Mouse (Mus musculus) c-Kit-positive CD71-positive TER-119-positive erythroid progenitor cells, embryonic 14.5 days (primary cell): ENCODE results near the gene Lum.

ENCODE experiments used
- DNase-seq: peaks from one replicate; pipeline ENCODE4 v3.0.0-alpha.2; 2013; ENCODE audit warnings: low spot score

The Lum gene

DNA sequence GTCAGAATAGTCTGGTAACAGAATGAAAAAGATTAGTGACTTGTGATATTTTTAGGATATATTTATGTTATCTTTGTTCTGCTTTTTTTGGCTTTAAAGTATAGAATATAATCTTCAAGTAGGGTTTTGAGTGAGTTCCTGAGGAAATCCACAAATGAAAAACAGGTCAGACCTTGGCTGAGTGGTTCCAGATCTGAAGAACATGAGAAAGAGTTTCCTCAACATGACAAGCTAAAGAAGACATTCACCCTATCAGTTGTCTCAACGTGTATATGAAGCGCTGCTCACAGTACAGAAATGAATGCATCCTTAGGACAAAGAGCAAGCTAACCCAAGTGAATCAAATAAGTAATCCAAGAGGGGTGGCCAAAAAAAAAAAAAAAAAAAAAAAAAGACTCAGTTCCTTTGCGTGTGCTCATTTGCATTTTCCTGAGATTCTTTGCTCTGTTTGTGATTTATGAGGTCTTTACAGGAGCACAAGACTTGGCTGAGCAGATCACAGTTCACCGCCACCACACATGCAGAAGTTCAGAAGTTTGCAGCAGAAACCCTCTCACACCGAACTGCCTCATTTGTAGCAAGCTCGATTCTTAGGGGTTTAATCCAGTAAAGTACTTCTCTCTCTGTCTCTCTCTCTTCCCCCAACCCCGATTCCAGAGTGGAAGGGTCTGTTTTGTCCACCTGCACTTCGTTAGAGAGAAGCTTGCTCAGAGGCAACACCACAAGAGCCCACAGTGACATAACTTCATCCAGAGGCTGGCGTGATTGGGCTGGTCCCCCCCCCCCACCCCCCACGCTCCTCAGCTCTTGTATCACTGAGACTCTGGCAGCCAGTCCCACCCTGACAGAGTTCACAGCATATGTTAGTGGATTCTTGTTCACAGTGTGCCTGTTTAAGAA lies at the start of gene Lum:
Gene Lum, plus strand, starts transcription at position 172 of the 900 bp plus-strand sequence.
- DNase-seq = no peak

GRCm38 (mm10) chr10:97523366-97523765 lies 41.6 kb upstream of the Lum start:
- DNase-seq = no peak

GRCm38 (mm10) chr10:97535697-97536096 lies 29.2 kb upstream of the Lum start:
- no peak for DNase-seq

DNA sequence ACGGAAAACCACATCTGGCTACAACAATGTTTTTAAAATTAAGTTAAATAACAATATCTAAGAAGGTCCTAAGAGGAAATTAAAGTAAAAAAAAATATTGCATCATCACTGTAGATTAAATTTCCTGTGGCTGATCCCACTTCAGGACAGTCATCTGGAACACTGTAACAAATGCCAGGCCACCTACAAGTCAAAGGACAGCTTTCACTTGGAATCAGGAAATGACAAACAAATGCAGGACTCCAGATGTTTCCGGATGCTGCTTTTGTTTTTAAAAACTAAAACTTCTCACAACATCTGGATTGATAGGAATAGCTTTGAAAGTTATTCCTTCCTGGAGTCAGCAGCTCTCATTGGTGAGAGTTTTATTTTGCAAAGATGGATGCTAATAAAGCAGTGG lies 28.0 kb upstream of the Lum start:
- no peak for DNase-seq

GRCm38 (mm10) chr10:97538202-97538601 lies 26.7 kb upstream of the Lum start:
- no peak for DNase-seq

DNA sequence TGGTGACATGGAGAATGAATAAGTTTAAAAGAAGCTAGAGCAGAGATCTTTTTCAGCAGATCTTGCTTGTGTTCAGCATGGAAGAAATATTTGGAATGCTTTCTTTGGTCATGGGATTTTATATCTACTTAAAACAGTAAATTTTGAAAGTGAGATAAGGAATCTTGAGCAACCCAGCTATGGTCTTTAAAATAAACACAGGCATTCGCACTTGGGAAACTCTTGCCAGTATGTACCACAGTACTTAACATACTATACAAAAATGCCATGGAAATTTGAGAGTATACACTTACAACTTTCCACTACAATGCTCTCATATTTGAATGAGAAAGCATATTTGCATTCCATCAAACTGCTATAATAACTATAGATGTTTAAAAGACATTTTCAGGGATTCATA lies 17.2 kb upstream of the Lum start:
- DNase-seq = no peak

DNA sequence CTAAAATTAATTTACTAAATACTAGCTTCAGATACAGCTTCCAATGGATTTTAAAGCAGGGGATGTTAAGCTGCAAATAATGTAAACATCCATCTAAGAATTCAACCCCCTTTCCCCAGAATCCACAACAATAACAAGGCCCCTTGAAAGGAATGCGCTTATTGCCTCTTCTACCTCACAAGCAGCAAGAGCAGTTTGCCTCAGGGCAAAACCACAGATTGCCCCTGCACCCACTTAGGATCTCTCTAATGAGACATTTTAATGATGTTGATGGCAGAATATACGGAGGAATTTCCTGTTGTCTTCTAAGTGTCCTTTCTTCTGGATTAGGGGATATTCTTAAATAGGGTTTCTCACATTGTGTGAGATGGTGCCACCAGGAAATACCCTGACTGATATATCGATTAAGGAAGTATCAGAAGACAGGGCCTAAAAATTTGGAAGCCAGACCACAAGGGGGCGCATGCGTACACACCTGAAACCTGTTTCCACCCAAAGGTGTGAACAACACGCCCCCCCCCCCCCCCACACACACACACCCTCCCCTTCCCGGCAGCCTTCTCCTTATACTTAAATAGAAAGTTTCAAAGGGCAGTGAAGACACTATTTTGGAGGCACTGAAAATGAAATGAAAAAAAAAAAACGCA lies 2.7 kb downstream of the Lum start:
- DNase-seq = no peak

GRCm38 (mm10) chr10:97582543-97583231 lies 17.8 kb downstream of the Lum start:
- DNase-seq = no peak

GRCm38 (mm10) chr10:97584176-97584575 lies 19.2 kb downstream of the Lum start:
- DNase-seq = no peak

- DNase-seq = no peak
Observed at GRCm38 (mm10) chr10:97587159-97587558, 22.2 kb downstream of the Lum start.

- DNase-seq = no peak
Observed at GRCm38 (mm10) chr10:97589574-97589973, 24.6 kb downstream of the Lum start.

DNA sequence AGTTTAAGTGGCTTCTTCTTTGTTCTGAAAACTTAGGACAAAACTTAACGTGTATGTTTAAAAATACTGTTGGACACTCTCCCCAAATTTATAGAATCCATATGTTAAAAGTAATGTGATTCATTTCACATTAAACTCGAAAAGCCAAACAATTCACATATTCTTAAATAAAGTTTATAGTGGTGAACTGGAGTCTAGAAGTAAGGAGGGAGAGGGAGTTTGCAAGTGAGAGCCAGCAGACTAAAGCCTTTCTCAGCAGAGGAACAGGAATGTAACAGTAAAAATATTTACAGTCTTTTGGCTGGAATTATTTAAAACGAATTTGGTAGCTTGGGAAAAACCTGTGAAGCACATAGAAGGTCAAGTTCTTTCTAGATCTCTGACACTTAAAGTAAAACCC lies 26.1 kb downstream of the Lum start:
- no peak for DNase-seq

- no peak for DNase-seq
Observed at GRCm38 (mm10) chr10:97591685-97592084, 26.8 kb downstream of the Lum start.

GRCm38 (mm10) chr10:97595680-97596079 lies 30.8 kb downstream of the Lum start:
- no peak for DNase-seq

GRCm38 (mm10) chr10:97601744-97602143 lies 36.8 kb downstream of the Lum start:
- no peak for DNase-seq

GRCm38 (mm10) chr10:97603256-97603655 lies 38.3 kb downstream of the Lum start:
- no peak for DNase-seq

DNA sequence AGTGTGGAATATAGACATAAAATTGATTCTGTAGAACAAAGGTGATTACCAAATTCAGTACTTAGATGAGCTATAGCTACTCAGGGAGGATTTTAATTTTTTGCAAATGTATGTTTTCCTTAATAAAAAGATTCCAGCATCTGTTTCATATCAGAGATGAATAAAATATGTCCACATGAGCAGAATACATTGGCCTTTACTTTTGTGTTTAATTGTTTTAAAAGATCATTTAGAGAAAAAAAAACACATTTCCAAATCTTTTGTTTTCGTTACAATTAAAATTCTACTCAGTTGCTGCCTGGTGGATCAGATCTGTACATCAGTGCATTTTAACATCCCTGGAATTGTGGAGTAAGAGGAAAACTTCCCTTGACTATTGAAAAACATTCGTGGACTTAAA lies 41.7 kb downstream of the Lum start, which contains the start of gene Kera:
Gene Kera, plus strand, starts transcription at position 301 of the 400 bp plus-strand sequence.
- no peak for DNase-seq
